Mouse (Mus musculus) limb, embryonic 14.5 days (tissue): ENCODE measurements at regions not wholly inside any gene's neighbourhood (a gene's known extent, or its start where the extent isn't known, plus 50 kb on each side); places are given as distances from the start of the nearest gene placed in this dataset.
"Not testable (repeated sequence)": the region's sequence is repeated elsewhere in the genome, so short reads cannot be mapped to it uniquely, and the experiment has no call there.

Experiments used
- ATAC-seq: fragments of 200-750 bp; cut with Nextera tagmentation; 2 replicates; pipeline ENCODE4 v1.8.0; 2017; ENCODE audit warnings: low read depth, moderate number of reproducible peaks, moderate TSS enrichment; ENCODE audit not compliant: low FRiP score
- DNase-seq: peaks from one replicate; pipeline ENCODE4 v3.0.0-alpha.2; 2015; ENCODE audit warnings: low spot score
- H3K27ac ChIP-seq: fragments of 300-500 bp; sonication (generic); replicated peaks from 2 replicates; pipeline ENCODE4 v1.5.1; 2014; ENCODE audit warnings: low read depth, mild to moderate bottlenecking, low read length, moderate library complexity, mixed read lengths
- H3K27me3 ChIP-seq: fragments of 300-500 bp; sonication (generic); 2 replicates; pipeline ENCODE4 v1.6.1; 2014; ENCODE audit warnings: low read length, mixed read lengths; ENCODE audit not compliant: control insufficient read depth, insufficient read depth
- H3K36me3 ChIP-seq: fragments of 300-500 bp; sonication (generic); 2 replicates; pipeline ENCODE4 v1.6.1; 2014; ENCODE audit warnings: mild to moderate bottlenecking, low read length, moderate library complexity, mixed read lengths; ENCODE audit not compliant: control insufficient read depth, insufficient read depth
- H3K4me1 ChIP-seq: fragments of 300-500 bp; sonication (generic); 2 replicates; pipeline ENCODE4 v1.6.1; 2014; ENCODE audit warnings: antibody characterized with exemption, low read length, mixed read lengths; ENCODE audit not compliant: control insufficient read depth, insufficient read depth
- H3K4me2 ChIP-seq: fragments of 300-500 bp; sonication (generic); replicated peaks from 2 replicates; pipeline ENCODE4 v1.6.1; 2014; ENCODE audit warnings: low read depth, mild to moderate bottlenecking, low read length, moderate library complexity; ENCODE audit not compliant: severe bottlenecking
- H3K4me3 ChIP-seq: fragments of 300-500 bp; sonication (generic); replicated peaks from 2 replicates; pipeline ENCODE4 v1.5.1; 2014; ENCODE audit warnings: low read length
- H3K9ac ChIP-seq: fragments of 300-500 bp; sonication (generic); 2 replicates; pipeline ENCODE4 v1.6.1; 2014; ENCODE audit warnings: mild to moderate bottlenecking, low read depth, low read length, moderate library complexity; ENCODE audit not compliant: severe bottlenecking
- H3K9me3 ChIP-seq: fragments of 300-500 bp; sonication (generic); 2 replicates; pipeline ENCODE4 v1.6.1; 2016; ENCODE audit warnings: low read length; ENCODE audit not compliant: control insufficient read depth
- POLR2A ChIP-seq: fragments of 200-500 bp; IDR thresholded peaks from 2 replicates; pipeline ENCODE4 v1.8.0; 2012; ENCODE audit warnings: inconsistent platforms, mild to moderate bottlenecking, moderate library complexity, borderline replicate concordance; ENCODE audit not compliant: insufficient read depth, insufficient read length; ENCODE audit errors: extremely low read depth
- WGBS: fragments of 180-500 bp; shearing (Covaris S2); extraction: QIAGEN DNeasy Blood & Tissue Kit; methylation state at CpG from one replicate; pipeline ENCODE4 v1.1.7; 2014; 5-methylcytosine and 5-hydroxymethylcytosine counted together

DNA sequence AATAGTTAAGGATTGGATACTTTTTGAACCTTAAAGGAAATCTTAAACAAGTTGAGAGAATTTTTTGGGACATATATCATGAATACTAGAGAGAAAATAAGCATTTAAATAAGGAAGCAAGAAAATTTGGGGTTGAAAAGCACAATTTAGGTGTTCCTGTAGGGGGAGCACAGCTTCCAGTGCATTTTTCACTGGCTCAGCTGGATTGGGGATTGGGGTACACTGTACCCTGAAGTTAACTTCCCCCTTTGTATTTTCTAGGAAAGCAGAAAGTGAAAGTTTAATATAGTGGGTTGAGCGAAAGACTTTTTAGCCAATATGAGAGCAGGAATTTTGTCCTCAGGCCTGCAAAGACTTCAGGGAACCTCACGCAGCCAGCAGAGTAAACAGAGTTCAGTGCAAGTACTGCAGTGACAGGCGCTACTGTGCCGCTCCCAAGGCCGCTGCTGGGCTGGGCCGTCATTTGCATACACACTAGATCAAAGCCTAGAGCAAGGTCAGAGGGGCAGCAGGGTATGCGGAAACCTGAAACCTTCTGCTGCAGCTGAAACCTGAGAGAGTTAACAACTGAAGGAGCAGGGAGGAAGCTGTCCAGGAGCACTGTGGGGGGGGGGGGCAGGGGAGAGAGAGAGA lies 1111.4 kb downstream of the H2al1n start:
- 3% methylated on average over 7 of the region's 7 CpGs for WGBS
- Histone ChIP-seq H3K9ac (0 out of 2 replicates have a peak overlapping the region, but pooled peaks have one; percentile 28), H3K4me3 (peak overlapping the region; percentile 15; the same call in 1 of the 2 replicates)

DNA sequence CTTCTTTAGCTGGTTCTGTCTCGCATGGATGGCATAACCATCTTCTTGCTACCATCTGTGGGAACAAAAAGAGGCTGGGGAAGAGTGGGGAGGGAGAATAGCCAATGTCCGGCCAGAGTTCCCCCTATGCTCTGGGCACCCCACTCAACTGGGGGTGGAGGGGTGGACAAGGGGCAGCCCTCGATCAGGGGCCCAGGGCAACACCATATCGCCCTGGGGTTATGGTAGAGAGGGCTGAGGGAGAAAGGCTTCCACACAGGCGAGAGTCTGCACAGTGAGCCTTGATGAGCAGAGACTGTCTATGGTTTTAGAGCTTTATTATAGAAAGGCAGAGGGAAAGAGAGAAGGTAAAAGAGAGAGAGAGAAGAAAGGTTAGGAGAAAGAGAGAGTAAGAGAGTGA lies 1112.0 kb downstream of the H2al1n start:
- no peak for ATAC-seq
- no peaks in the 10 kb centered on the region for H3K36me3 ChIP-seq
- H3K4me1 ChIP-seq = no peaks in the 10 kb centered on the region
- no peak for DNase-seq
- H3K9ac ChIP-seq = 0 out of 2 replicates have a peak overlapping the region, but pooled peaks have one; percentile 28
- TF ChIP-seq POLR2A = no peak
- 33% methylated on average over 5 of the region's 5 CpGs for WGBS
- no peak overlapping the region for H3K4me3 ChIP-seq
- no peaks in the 10 kb centered on the region for H3K9me3 ChIP-seq
- H3K27ac ChIP-seq = no peak overlapping the region
- H3K27me3 ChIP-seq = no peaks in the 10 kb centered on the region
- H3K4me2 ChIP-seq = no peak overlapping the region

More for the DNA sequence above, 1111.4 kb downstream of the H2al1n start:
- no peak for TF ChIP-seq POLR2A
- Histone ChIP-seq H3K27me3 (no peaks in the 10 kb centered on the region), H3K36me3 (no peaks in the 10 kb centered on the region), H3K4me1 (no peaks in the 10 kb centered on the region), H3K9me3 (no peaks in the 10 kb centered on the region), H3K27ac (no peak overlapping the region), H3K4me2 (peak overlapping the region; percentile 37; the same call in 1 of the 2 replicates)
- ATAC-seq (peak; percentile 82), DNase-seq (peak; percentile 9)

DNA sequence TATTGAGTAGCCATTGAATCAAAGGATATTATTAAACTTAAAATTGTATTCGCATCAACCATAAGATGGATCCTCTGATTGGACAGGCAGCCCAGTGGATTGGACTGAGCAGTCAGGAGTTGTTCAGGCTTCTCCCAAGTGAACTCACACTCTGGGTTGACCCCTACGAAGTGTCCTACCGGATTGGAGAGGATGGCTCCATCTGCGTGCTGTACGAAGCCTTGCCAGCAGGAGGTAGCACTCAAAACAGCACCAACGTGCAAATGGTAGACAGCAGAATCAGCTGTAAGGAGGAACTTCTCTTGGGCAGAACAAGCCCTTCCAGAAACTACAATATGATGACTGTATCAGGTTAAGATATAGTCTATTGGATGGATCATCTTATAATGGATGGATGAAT lies 1154.2 kb downstream of the H2al1n start:
- H3K4me1 ChIP-seq, H3K27ac ChIP-seq, ATAC-seq, H3K4me2 ChIP-seq, H3K9ac ChIP-seq, H3K27me3 ChIP-seq, H3K4me3 ChIP-seq, H3K36me3 ChIP-seq, DNase-seq, H3K9me3 ChIP-seq: not testable (repeated sequence)
- 70% methylated on average over 6 of the region's 6 CpGs for WGBS
